Mouse (Mus musculus) retina, postnatal 1 day (tissue): ENCODE data around the gene Plch2.
A peak's percentile ranks its signal among the peaks of the same experiment; 100 is the strongest.

Experiments
- DNase-seq: peaks from one replicate; pipeline ENCODE4 v3.0.0-alpha.2; 2012

The Plch2 gene

DNA sequence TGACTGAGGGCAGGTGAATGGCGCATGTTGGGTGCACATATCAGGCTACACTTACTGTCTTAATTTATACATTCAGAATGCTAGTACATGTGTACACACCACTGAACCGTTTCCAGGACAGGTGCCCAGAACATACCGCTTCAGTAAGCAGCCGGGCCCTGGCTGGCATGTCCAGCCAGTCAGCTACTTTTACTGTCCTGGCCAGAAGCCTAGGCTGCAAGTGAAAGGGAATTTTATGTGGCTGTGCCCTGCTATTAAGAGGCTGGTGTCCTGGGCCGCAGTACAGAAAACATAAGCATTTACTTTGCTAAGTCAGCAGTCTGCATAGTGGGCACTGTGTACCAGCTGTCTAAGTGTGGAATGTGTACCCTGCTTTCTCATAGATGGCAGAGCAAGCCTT, 14.3 kb upstream of the Plch2 start:
- DNase-seq: no peak

DNA sequence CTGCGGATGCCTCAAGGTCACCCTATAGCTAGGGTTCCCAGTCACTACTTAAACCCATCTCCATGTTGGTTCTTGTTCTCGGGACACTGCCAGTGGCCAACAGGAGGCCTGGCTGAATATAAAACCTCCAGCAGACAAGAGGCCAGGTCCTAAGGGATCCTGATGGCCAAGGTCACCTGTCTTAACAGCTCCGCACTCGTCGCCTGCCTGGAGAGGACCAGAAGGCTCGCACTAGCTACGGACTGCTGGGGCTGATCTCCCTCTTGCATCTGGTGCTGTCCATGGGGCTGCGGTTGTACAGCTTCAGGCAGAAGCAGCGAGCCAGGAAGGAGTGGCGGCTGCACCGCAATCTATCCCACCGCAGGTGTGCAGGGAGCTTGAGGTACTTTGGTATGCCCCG, 13.6 kb upstream of the Plch2 start:
- no peak for DNase-seq

DNA sequence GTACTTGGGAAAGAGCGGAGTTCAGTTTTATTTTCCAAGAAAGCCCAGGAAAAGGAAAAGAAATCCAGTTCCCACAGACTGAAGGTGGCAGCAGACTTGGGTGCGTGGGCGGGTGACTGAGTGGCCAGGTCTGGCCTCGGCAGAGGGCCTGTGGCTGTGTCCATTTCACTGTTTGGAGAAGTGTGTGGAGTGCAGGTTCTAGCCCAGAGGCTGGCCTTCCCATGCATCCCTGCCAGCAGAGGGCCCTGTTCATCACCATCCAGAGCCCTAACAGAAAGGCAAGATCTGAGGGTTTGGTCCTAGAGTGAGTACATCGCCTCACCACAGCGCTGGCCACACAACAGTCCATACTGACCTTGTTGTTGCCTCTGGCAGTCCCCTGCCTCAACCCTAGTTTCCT, 12.6 kb upstream of the Plch2 start:
- DNase-seq: no peak

DNA sequence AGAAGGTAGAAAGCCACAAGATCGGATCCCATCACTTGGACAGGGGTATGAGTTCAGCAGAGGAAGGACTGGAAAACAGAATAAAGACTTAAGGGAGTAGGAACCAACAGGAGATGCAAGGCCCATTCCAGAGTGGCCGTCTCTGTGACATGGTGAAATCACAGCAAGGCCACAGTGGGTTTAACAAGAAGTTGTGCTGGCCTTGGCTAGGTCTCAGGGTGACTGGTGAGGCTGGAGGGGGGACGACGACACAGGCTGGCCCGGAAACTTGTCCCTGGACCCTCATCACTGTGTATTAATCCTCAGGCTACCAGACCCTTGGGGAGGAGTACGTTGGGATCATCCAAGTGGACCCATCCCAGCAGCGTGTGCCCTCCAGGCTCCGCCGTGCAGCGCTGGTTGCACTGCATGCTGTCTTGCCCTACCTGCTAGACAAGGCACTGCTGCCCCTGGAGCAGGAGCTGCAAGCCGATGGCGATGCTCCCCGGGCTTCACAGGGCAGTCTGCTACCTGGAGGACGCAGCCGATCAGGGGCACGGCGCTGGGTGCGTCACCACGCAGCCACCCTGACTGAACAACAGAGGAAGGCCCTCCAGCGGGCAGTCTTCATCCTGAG, 11.9 kb upstream of the Plch2 start:
- DNase-seq: no peak

DNA sequence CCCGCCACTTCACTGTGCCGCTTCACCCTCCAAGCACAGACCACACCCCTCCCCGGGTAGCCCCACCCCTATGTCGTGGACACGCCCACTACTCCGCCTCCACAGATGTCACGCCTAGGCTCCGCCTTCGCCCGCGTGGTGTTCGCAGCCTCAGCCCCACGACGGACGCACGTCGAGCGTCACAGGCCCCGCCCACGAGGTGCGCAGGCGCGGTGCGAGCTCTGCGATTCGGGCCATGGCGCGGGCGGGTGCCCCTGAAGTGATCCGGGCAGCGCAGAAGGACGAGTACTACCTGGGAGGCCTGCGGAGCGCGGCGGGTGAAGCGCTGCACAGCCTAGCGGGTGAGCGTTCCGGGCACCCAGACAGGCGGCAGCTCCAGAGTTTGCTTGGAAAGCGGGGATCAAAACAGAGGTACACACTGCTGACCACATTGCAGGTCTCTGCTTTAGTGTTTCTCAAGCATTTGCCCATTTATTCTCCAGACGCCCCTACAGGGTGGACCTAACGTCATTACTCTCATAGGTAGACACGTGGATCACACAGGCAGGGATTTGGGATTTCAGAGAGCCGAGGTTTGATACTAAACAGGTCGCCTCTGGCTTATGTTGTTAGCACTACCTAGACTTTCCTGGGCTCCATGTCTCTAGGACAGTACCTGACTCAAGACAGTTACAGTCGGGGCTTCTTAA, 10.4 kb upstream of the Plch2 start, which contains the start of gene Pex10:
Gene Pex10, plus strand, starts transcription at position 183 of the 689 bp plus-strand sequence.
- peak; percentile 98 for DNase-seq

DNA sequence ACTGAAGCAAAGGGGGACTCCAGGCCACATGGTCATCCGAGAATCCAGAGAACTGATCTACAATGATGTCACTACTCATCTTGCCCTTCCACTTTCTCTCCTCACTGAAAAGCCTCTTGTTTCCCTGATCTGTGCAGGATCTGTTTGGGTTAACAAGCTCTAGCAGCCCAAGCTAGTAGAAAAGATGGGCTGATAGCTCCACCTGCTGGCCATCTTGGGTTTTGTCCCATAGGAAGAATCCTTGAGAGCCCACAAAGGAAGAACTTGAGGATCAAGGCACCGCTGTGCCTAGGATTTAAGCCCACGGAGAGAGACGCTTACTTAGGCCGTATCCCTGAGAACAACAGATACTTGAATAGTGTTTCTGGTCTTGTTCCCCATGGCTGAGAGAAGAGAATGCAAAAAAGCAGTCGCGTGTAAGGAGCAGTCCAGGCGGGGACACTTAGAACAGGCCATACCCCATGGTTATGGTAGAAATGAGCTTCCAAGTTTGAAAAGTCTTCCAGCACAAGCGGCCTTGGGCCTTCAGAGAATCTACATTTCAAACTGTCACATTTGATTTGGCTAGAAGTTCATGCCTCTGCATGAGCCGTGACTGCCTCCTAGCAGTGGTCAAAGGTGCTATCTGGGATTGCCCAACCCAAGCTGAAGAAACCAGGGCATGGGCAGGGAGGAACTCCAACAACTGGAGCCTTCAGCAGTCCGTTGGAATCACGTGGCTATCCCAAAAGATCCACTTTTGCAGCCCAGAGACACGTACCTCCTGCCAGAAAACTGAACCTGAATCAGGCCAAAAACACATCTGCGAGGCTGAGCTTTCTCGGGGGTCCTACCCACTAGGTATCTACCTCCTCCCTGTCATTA, 9.6 kb upstream of the Plch2 start:
- DNase-seq: peak; percentile 96

DNA sequence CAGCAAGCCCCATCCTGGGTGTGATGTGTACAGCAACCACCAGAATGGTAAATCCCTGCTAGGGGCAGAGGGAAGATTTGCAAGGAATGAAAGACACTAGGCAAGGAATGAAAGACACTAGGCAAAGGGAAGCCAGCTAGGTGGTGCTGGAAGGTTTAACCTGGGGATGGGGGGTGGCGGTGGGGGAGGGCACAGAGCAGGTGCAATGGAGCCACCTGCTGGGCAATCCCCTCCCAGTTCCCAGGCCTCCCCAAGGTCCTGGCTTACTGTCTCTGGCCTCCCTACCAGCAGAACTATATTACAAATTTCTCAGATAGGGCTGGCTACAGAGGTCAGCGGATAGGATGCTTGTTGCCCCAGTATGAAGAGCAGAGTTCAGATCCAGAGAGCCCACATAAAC, 7.9 kb upstream of the Plch2 start:
- DNase-seq: no peak

DNA sequence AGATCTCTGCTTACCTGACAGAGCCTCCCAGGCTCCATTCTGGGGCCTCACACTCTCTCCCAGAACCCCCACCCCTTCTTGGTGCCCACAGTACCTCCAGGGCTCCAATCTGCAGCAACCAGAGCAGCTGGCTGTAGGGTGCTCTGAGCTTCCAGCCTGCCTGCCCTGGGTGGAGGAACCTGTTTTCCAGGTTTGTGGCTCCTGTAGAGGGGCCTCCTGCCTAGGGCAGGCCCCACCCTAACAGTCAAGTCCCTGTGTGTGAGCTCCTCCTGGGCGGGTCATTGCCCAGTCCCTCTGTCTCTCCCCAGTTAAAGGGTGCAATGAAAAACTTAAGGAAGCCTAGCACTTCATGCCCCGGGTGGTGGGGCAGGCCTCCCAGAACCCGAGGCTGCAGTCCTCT, 7.3 kb upstream of the Plch2 start:
- DNase-seq: no peak

DNA sequence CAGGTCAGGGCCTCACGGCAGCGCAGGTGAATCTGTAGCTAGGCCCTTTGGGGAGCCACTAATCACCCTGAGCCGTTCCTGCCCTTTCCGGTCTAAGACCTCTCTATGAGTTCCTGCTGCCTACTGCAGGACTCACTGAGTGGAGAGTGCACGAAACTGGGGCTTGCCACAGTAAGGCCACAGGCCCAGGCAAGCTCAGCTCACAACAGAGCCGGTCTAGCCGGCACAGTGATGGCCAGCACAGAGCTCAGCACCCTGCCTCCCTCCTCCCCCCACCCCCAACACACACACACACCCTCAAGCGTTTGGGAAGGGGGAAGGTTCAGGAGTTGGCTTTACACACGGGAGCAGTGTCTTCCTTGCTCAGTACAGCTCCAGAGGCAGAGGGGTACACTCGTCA, 1.7 kb upstream of the Plch2 start:
- no peak for DNase-seq

DNA sequence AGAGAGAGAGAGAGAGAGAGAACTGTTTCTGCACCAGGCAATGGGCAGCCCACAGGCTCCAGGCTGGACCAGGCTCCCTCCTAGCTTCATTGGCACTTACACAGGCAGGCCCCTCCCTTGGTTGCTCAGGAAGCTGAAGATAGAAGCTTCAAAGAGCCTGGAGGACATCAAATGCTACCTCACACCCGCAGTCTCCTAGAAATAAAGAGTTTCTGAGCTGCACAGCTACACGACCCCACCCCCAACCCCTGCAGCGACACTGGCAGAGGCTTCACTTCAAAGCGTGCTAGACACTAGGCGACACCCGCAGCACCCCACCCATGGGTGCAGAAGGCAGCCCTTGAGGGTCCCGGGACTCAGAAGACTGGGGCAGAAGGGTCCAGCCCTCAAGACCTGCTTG, 6.5 kb downstream of the Plch2 start:
- DNase-seq: no peak

DNA sequence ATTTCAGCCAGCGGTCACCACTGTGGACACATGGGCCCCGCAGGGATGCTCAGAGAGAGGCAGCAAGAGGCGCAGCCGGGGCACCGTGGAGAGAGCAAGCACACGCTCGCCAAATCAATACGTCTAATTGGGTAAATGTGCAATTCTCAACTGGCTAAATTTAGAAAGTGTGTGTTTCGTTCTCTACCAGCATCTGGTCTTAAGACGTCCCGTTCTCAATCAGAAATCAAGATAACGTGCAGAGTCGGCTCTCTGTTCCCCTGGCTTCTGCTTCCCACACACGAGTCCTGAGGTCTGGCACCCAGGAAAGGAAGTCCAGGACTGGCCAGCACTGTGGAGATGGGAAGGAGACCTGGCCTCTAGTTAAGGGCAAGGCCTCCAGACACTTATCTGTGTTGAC, 9.9 kb downstream of the Plch2 start:
- DNase-seq: no peak

DNA sequence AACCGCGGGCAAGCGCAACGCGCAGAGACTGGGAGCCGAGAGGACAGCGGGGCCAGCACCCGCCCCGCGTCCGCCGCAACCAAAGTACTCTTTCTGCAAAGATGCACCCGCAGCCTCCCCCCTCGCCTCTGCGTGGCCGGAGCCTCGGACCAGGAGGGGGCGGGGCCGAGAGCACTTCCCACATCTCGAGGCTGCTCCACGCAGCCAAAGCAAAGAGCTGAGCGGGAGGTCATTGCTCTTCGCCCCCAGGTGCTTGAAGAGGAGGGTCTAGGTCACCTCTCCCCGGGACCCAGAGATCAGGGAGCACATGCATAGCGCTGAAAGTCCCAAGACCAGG, 13.3 kb downstream of the Plch2 start:
- DNase-seq: peak; percentile 48

DNA sequence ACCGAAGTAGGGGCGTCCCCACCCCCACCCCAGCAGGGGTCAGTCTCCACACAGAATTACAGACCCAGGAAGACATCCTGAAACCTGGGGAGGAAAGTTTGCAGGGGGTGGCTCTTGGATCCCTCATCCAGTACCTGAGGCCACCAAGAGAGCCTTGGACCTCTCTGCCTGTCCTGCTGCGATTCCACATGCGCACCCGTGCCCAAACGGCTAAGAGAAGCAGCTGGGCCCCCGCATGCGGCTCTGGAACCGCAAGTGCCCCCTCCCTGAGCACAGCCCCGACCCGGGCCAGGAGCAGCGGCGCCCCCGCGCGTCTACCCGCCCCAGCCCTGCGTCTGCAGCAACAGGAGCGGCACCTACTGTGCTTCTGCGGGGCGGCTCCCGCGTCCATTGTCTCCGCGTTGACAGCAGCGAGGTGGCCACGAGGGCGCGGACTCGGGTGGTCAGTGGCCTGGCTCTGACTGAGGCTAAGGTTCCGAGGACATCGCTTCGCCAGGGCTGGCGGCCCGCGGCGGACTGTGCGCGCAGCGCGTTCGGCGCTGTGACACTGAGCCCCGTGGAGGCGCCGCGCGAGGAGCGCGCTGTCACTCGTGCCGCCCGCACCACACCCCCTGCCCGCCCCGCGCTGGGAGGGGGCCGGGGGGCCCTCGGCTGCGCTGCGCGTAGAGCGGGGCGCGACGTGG, 13.8 kb downstream of the Plch2 start:
- peak; percentile 46 for DNase-seq

DNA sequence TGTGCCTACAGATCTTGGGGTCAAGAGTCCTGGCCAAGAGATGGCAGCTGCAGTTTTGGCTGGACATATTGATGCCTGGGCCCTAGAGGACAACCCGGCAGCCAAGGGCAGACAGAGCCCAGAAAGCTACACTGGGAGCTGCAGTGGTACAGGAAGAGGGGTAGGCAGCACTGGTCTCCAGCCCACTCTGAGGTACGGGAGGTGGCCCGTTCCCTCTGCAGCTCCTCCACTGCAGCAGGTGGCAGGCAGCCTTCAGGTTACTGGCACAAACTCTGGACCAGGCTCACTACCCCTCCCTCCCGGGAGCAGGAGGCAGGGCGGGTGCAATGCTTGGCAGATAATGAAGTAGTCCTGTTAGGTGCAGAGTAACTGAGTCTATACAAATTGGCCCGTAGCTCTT, 15.9 kb downstream of the Plch2 start:
- no peak for DNase-seq

DNA sequence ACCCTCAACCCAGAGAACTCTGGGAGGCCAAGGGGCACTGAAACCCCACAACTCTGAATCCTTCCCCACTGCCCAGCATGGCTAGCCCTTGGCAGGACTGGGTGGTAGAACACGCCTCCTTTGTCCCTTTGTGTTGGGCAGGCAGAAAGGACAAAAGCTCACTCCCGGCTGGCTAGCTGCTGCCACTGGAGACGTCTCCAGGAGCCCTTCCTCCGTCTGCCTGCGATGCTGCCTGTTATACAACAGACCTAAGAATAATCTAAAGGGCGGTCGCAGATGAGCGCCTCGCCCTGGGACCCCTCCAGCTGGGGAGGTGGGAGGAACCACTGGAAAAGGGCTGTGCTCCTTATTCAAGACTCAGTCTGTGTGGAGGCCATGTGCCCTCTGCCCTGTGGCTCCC, 16.4 kb downstream of the Plch2 start:
- no peak for DNase-seq

DNA sequence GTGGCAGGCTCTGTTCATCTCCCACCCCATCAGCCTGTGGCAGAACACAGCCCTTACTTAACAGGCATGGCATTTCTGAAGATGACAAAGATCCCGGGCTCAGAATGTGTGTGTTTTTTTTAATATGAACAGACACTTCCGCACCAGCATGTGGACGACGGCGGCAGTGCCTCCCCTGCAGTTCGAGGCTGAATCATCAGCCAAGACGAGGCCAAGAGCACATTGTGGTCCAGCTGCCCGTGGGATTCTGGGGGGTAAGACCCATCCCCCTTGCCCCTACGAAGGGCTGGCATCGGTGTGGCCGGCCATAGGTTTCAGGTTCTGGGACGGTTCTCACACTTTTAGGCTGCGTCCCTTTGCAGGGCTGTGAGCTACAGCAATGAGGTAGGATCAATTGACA, 21.8 kb downstream of the Plch2 start:
- DNase-seq: no peak

DNA sequence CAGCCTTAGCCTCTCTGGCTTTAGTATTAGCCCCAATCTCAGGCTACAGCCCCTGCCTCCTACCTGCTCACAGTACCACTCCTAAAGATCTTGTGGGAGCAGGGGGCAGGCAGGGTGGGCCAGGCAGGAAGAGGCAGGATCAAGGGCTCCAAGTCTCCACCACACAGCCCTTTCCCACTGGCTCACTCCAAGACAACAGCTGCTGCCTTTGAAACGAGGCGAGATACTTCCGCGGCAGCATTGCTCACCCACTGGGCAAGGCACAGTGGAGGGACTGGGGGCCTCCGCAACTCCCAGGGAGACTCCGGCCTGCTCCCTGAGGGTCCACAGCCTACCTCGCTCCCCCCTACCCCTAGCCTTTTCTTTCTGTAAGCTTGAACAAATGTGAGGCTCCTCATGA, 22.4 kb downstream of the Plch2 start:
- DNase-seq: no peak

DNA sequence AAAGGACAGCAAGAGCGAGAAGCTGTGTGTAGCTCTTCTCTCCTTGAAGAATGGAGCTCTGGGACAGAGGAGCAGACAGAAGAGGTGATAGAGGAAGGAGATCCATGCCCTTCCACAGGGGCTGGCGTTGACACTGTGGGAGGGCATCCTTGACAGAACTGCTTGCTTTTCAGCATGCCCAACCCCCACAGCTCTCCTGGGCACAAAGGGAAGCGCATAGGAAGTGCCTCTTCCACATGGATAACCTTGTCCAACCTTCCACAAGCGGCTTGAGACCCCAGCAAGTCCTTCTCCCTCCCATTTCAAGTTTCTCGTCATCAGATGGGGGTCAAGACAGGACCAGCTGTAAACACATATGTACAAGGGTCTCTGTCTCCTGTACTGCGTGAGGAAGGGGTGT, 23.5 kb downstream of the Plch2 start:
- DNase-seq: peak; percentile 60

DNA sequence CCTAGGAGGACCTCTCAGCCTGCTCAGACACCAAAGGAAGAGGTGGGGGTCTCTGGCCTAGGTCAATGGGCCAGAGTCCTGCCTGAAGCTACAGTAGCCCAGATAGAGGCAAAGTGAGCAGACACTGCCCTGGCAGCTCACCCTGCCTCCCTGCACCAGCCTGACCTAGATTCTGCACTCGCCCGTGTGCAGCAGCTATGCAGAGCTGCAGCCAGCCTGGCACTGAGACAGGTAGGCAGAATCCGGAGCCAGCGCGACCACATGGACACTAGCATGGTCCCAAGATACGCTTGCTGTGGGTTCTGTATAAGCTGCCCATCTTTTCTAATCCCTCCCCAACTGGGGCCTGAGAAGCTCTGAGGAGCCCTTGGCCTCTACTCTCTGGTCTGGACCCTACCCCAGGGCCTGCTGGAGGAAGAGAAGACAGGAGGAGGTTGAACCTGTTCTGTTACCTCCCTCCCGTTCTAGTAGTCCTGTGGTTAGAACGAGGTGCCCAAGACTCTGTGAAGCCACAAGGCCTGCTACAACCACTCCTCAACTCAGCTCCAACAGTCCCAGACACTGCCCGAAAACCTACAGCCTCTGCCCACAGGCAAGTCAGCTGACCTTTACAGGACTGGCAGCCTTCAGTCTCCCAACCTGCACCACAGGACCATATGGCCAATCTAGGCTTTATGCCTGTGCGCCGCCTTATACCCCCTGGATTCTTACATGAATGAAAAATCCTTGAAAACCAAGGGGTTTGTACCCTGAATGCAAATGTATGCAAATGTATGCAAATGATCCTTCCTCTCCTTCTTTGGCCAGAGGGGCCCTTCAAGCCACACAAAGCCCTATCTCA, 32.2 kb downstream of the Plch2 start:
- peak; percentile 56 for DNase-seq

DNA sequence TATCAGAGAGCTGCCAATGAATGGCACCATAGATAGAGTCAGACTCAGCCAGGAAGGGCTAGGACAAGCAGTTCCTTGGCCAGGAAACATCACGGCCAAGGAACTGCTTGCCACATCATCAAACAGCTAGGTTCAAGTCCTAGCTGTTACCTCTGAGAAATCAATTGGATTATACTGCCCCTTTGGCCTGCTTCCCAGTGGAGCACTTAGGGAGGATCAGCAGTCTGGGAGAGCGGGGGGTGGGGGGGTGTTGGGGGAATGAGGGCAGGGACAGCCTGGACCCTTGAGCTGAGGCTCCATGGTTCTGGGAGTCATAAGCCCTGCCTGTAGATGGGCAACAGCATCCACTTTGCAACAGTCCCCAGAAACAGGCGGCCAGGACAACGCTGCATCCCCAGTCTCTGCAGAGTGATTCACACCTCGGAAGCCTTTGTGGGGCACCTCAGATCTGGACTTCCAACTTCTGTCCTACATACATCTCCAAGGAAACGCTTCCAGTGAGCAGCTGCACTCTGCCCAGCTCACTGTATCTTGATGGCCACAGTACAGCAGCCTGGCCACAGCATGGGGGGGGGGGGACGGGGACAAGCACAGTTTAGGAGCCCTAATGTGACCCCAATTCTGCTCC, 34.2 kb downstream of the Plch2 start:
- DNase-seq: peak; percentile 62

DNA sequence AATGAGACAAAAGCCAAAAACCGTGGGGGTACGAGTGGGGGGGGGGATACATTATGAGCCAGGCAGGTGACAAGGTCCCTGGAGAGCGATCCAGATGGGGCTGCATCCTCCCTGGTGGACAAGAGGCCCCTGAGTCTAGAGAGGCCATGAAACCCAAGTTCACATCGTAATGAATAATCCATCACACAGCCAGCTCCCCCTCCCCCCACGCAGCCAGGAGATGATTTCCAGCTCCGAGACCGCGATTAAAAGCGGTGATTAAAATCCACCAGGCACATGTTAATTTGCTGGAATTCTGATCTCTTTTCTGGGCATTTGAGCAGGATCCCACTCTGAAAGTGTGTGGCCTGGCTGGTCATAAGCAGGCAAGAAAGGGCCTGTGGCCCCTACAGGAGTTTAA, 35.8 kb downstream of the Plch2 start:
- DNase-seq: no peak

DNA sequence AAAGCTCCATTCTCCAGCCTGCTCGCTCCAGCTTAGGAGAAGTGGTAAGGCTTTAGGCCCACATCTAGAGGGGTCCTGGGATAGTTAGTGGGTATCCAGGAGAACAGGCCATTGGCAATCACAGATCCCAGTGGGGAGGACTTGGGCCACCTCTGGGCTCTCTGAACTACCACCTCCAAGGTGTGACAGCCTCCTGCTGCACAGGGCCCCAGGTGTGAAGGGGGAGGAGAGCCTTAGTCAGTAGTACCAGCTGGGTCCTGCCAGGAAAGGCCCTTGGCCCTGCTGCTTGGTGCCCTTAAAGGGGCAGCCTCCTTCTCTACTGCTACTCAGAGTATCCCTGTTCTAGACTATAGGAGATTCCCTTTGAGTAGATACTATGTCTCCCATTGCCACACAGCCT, 36.4 kb downstream of the Plch2 start:
- DNase-seq: no peak
